Mouse (Mus musculus): ENCODE results near the gene Tmem209. TPM values are rescaled to one million over a fixed set of nuclear protein-coding genes. Genes with fewer than 3 reads are reported as not detected.

Gene Tmem209
- polyA plus RNA-seq (2015; fragmentation: Nextera tagmentation; extraction: Ambion mirVana) = 22.6 and 24.8 TPM in 2 replicates

- H3K27me3 ChIP-seq = no peaks in the 10 kb centered on the region
- H3K4me1 ChIP-seq (replicated peaks) = peaks cover 28% of the 10 kb centered on the region
- H3K4me3 ChIP-seq (replicated peaks) = peak within 1 kb of the TSS; percentile 80
- H3K9me3 ChIP-seq (replicated peaks) = no peaks in the 10 kb centered on the region
- DNase-seq (peak; percentile 98), ATAC-seq (ENCODE audit: low read depth) (peak; percentile 98)
- H3K36me3 ChIP-seq = peaks cover 31% of the 10 kb centered on the region
- H3K27ac ChIP-seq = peak within 1 kb of the TSS; percentile 92
- WGBS (ENCODE audit: insufficient replicate concordance) = under 1% methylated on average over 37 of the region's 37 CpGs
- H3K4me2 ChIP-seq = peak within 1 kb of the TSS; percentile 76
- H3K9ac ChIP-seq = peak within 1 kb of the TSS; percentile 86
Observed at GRCm38 (mm10) chr6:30509265-30510239, at the start of gene Tmem209, which contains the start of gene Ssmem1. Gene Tmem209 (minus strand): TSS chr6:30509783. Gene Ssmem1 (plus strand): TSS chr6:30509849.

GRCm38 (mm10) chr6:30556080-30556479 lies 46.5 kb upstream of the Tmem209 start:
- H3K27me3 ChIP-seq = peaks cover 18% of the 10 kb centered on the region
- no peak overlapping the region for H3K4me3 ChIP-seq (replicated peaks)
- H3K9me3 ChIP-seq (replicated peaks) = no peaks in the 10 kb centered on the region
- ATAC-seq (ENCODE audit: low read depth) (no peak), DNase-seq (no peak)
- no peaks in the 10 kb centered on the region for H3K36me3 ChIP-seq
- H3K27ac ChIP-seq = no peak overlapping the region
- WGBS (ENCODE audit: insufficient replicate concordance) = 25% methylated on average over 7 of the region's 9 CpGs
- no peak overlapping the region for H3K4me2 ChIP-seq
- no peaks in the 10 kb centered on the region for H3K4me1 ChIP-seq (replicated peaks)
- H3K9ac ChIP-seq = no peak overlapping the region

- H3K4me1 ChIP-seq (replicated peaks) = no peaks in the 10 kb centered on the region
- H3K9me3 ChIP-seq (replicated peaks) = no peaks in the 10 kb centered on the region
- no peak overlapping the region for H3K27ac ChIP-seq
- H3K4me3 ChIP-seq (replicated peaks) = no peak overlapping the region
- DNase-seq (no peak), ATAC-seq (ENCODE audit: low read depth) (no peak)
- peaks cover 30% of the 10 kb centered on the region for H3K27me3 ChIP-seq
- 72% methylated on average over 5 of the region's 5 CpGs for WGBS (ENCODE audit: insufficient replicate concordance)
- H3K36me3 ChIP-seq = no peaks in the 10 kb centered on the region
- no peak overlapping the region for H3K4me2 ChIP-seq
- no peak overlapping the region for H3K9ac ChIP-seq
Observed at GRCm38 (mm10) chr6:30554621-30555170, 45.1 kb upstream of the Tmem209 start.

- H3K9ac ChIP-seq = no peak overlapping the region
- no peak overlapping the region for H3K27ac ChIP-seq
- no peaks in the 10 kb centered on the region for H3K4me1 ChIP-seq (replicated peaks)
- WGBS (ENCODE audit: insufficient replicate concordance) = 69% methylated on average over 5 of the region's 5 CpGs
- H3K9me3 ChIP-seq (replicated peaks) = no peaks in the 10 kb centered on the region
- no peak overlapping the region for H3K4me3 ChIP-seq (replicated peaks)
- DNase-seq (no peak), ATAC-seq (ENCODE audit: low read depth) (no peak)
- H3K36me3 ChIP-seq = no peaks in the 10 kb centered on the region
- no peak overlapping the region for H3K4me2 ChIP-seq
- H3K27me3 ChIP-seq = peaks cover 36% of the 10 kb centered on the region
Observed at GRCm38 (mm10) chr6:30554092-30554491, 44.5 kb upstream of the Tmem209 start.

- no peak for DNase-seq
- no peak overlapping the region for H3K4me2 ChIP-seq
- H3K36me3 ChIP-seq = no peaks in the 10 kb centered on the region
- peaks cover 41% of the 10 kb centered on the region for H3K27me3 ChIP-seq
- ATAC-seq (ENCODE audit: low read depth) = no peak
- no peak overlapping the region for H3K4me3 ChIP-seq (replicated peaks)
- H3K4me1 ChIP-seq (replicated peaks) = no peaks in the 10 kb centered on the region
- no peak overlapping the region for H3K9ac ChIP-seq
- no peak overlapping the region for H3K27ac ChIP-seq
- no peaks in the 10 kb centered on the region for H3K9me3 ChIP-seq (replicated peaks)
- 62% methylated on average over 7 of the region's 7 CpGs for WGBS (ENCODE audit: insufficient replicate concordance)
Observed at GRCm38 (mm10) chr6:30553381-30554010, 43.9 kb upstream of the Tmem209 start.

- 46% methylated on average over 6 of the region's 6 CpGs for WGBS (ENCODE audit: insufficient replicate concordance)
- H3K4me2 ChIP-seq = no peak overlapping the region
Observed at GRCm38 (mm10) chr6:30552628-30553027, 43.0 kb upstream of the Tmem209 start.

GRCm38 (mm10) chr6:30551644-30552580 lies 42.3 kb upstream of the Tmem209 start:
- Histone ChIP-seq H3K27me3 (peaks cover 57% of the 10 kb centered on the region), H3K27ac (no peak overlapping the region), H3K4me2 (no peak overlapping the region), H3K9me3 (replicated peaks) (no peaks in the 10 kb centered on the region), H3K9ac (no peak overlapping the region), H3K4me3 (replicated peaks) (no peak overlapping the region), H3K36me3 (no peaks in the 10 kb centered on the region), H3K4me1 (replicated peaks) (peaks cover 6% of the 10 kb centered on the region; the same call in 1 of the 2 replicates)
- ATAC-seq (ENCODE audit: low read depth) (no peak), DNase-seq (no peak)
- WGBS (ENCODE audit: insufficient replicate concordance) = 18% methylated on average over 23 of the region's 23 CpGs

More at GRCm38 (mm10) chr6:30552628-30553027, 43.0 kb upstream of the Tmem209 start:
- H3K27me3 ChIP-seq = peaks cover 50% of the 10 kb centered on the region
- no peaks in the 10 kb centered on the region for H3K9me3 ChIP-seq (replicated peaks)
- ATAC-seq (ENCODE audit: low read depth) (no peak), DNase-seq (no peak)
- peaks cover 6% of the 10 kb centered on the region; the same call in 1 of the 2 replicates for H3K4me1 ChIP-seq (replicated peaks)
- no peak overlapping the region for H3K27ac ChIP-seq
- no peak overlapping the region for H3K9ac ChIP-seq
- no peaks in the 10 kb centered on the region for H3K36me3 ChIP-seq
- no peak overlapping the region for H3K4me3 ChIP-seq (replicated peaks)

- Histone ChIP-seq H3K4me3 (replicated peaks) (no peak overlapping the region), H3K27me3 (peaks cover 64% of the 10 kb centered on the region), H3K27ac (no peak overlapping the region), H3K4me2 (no peak overlapping the region), H3K9ac (no peak overlapping the region), H3K9me3 (replicated peaks) (no peaks in the 10 kb centered on the region), H3K4me1 (replicated peaks) (peaks cover 10% of the 10 kb centered on the region; the same call in 1 of the 2 replicates), H3K36me3 (no peaks in the 10 kb centered on the region)
- ATAC-seq (ENCODE audit: low read depth) (no peak), DNase-seq (no peak)
Observed at GRCm38 (mm10) chr6:30551193-30551515, 41.6 kb upstream of the Tmem209 start.

GRCm38 (mm10) chr6:30550496-30551192 lies 41.1 kb upstream of the Tmem209 start:
- H3K9ac ChIP-seq = no peak overlapping the region
- H3K4me3 ChIP-seq (replicated peaks) = no peak overlapping the region
- H3K27ac ChIP-seq = no peak overlapping the region
- H3K27me3 ChIP-seq = peaks cover 68% of the 10 kb centered on the region
- H3K4me2 ChIP-seq = no peak overlapping the region
- H3K36me3 ChIP-seq = no peaks in the 10 kb centered on the region
- ATAC-seq (ENCODE audit: low read depth) = no peak
- peaks cover 10% of the 10 kb centered on the region; the same call in 1 of the 2 replicates for H3K4me1 ChIP-seq (replicated peaks)
- 37% methylated on average over 7 of the region's 7 CpGs for WGBS (ENCODE audit: insufficient replicate concordance)
- no peak for DNase-seq
- H3K9me3 ChIP-seq (replicated peaks) = no peaks in the 10 kb centered on the region

- H3K9me3 ChIP-seq (replicated peaks) = no peaks in the 10 kb centered on the region
- DNase-seq = no peak
- H3K36me3 ChIP-seq = no peaks in the 10 kb centered on the region
- H3K9ac ChIP-seq = no peak overlapping the region
- no peak overlapping the region; the same call in 1 of the 2 replicates for H3K27ac ChIP-seq
- H3K27me3 ChIP-seq = peaks cover 81% of the 10 kb centered on the region
- ATAC-seq (ENCODE audit: low read depth) = no peak
- H3K4me2 ChIP-seq = peak overlapping the region; percentile 33; the same call in 1 of the 2 replicates
- WGBS (ENCODE audit: insufficient replicate concordance) = 16% methylated on average over 15 of the region's 15 CpGs
- no peak overlapping the region for H3K4me3 ChIP-seq (replicated peaks)
- peaks cover 10% of the 10 kb centered on the region; the same call in 1 of the 2 replicates for H3K4me1 ChIP-seq (replicated peaks)
Observed at GRCm38 (mm10) chr6:30549231-30549761, 39.7 kb upstream of the Tmem209 start.
